Mouse (Mus musculus) bone marrow macrophage, adult 2 months (primary cell): ENCODE measurements around the gene Camkmt.

ENCODE experiments used
- CTCF ChIP-seq: IDR thresholded peaks from 2 replicates; pipeline ENCODE4 v1.5.1; 2012; ENCODE audit warnings: low read depth, mild to moderate bottlenecking, low read length, moderate library complexity
- POLR2A ChIP-seq: IDR thresholded peaks from 2 replicates; pipeline ENCODE4 v1.6.1; 2012; ENCODE audit warnings: mild to moderate bottlenecking, low read depth, low read length, borderline replicate concordance

DNA sequence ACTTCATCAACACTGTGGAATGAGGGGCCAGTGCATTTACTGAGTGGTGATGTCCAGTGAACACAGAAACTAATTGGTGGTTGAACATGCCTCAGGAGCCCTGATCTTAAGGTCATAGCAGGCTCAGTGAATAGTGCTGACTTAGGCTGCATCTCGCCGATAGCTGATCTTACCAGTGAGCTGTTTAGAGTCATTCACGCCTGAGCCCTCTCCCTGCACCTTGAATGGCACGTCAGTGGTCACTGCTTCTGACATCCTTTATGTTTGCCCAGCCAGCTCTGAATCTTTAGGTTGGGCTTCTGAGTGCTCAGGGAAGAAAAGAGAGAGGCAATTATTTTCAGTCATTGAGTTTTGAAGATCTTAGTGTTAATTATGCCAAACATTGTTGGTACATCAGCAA, 81.6 kb downstream of the Camkmt start:
- TF ChIP-seq CTCF = no peak
- no peak for TF ChIP-seq POLR2A
